Mouse (Mus musculus) erythroblast, embryonic 14.5 days (primary cell): Measurements from ENCODE around the gene Hacd2. TPM values are rescaled to one million over a fixed set of nuclear protein-coding genes. Genes with fewer than 3 reads are reported as not detected.

Experiments used
- H3K27me3 ChIP-seq: 2 replicates; pipeline ENCODE4 v1.6.1; 2012; ENCODE audit warnings: inconsistent platforms; ENCODE audit not compliant: control insufficient read depth
- H3K36me3 ChIP-seq: 2 replicates; pipeline ENCODE4 v1.6.1; 2012; ENCODE audit warnings: mild to moderate bottlenecking, inconsistent platforms; ENCODE audit not compliant: control insufficient read depth
- H3K4me1 ChIP-seq: 2 replicates; pipeline ENCODE4 v1.6.1; 2012; ENCODE audit warnings: inconsistent platforms; ENCODE audit not compliant: control insufficient read depth
- H3K4me3 ChIP-seq: replicated peaks from 2 replicates; pipeline ENCODE3; 2012; ENCODE audit warnings: moderate library complexity, mild to moderate bottlenecking, inconsistent platforms
- H3K9me3 ChIP-seq: 2 replicates; pipeline ENCODE4 v1.6.1; 2012; ENCODE audit warnings: low read length, inconsistent platforms, mixed read lengths; ENCODE audit not compliant: control insufficient read depth
- GATA1 ChIP-seq: IDR thresholded peaks from 2 replicates; pipeline ENCODE4 v1.6.1; 2012; ENCODE audit warnings: low read length, inconsistent platforms, mixed read lengths
- TAL1 ChIP-seq: IDR thresholded peaks from 3 replicates; pipeline ENCODE4 v1.6.1; 2012; ENCODE audit warnings: low read length, inconsistent platforms, mixed read lengths
- polyA plus RNA-seq: library from polyadenylated mRNA; stranded (reverse); fragments of >175 nt; gene quantifications from 2 replicates; pipeline ENCODE4 v1.2.3, GENCODE M21; 2012

Hacd2 gene
- polyA plus RNA-seq, 1 experiment = 3.0 TPM

- peaks cover 7% of the 10 kb centered on the region for H3K27me3 ChIP-seq
Observed at GRCm38 (mm10) chr16:34999986-35000385, 22.2 kb upstream of the Hacd2 start.

GRCm38 (mm10) chr16:35000923-35001560 is 21.2 kb upstream of the Hacd2 start:
- TF ChIP-seq GATA1 (no peak), TAL1 (no peak)
- peaks cover 7% of the 10 kb centered on the region for H3K27me3 ChIP-seq
- no peaks in the 10 kb centered on the region for H3K4me1 ChIP-seq
- no peak overlapping the region for H3K4me3 ChIP-seq
- H3K9me3 ChIP-seq = no peaks in the 10 kb centered on the region
- H3K36me3 ChIP-seq = no peaks in the 10 kb centered on the region

More at GRCm38 (mm10) chr16:34999986-35000385, 22.2 kb upstream of the Hacd2 start:
- Histone ChIP-seq H3K36me3 (no peaks in the 10 kb centered on the region), H3K9me3 (no peaks in the 10 kb centered on the region), H3K4me1 (no peaks in the 10 kb centered on the region), H3K4me3 (no peak overlapping the region)
- TF ChIP-seq TAL1 (no peak), GATA1 (no peak)

- Histone ChIP-seq H3K36me3 (no peaks in the 10 kb centered on the region), H3K9me3 (no peaks in the 10 kb centered on the region), H3K4me3 (no peak overlapping the region), H3K4me1 (no peaks in the 10 kb centered on the region), H3K27me3 (peaks cover 8% of the 10 kb centered on the region)
- no peak for TF ChIP-seq TAL1
- TF ChIP-seq GATA1 = no peak
Observed at GRCm38 (mm10) chr16:35004356-35004755, 17.9 kb upstream of the Hacd2 start.

- TF ChIP-seq TAL1 (no peak), GATA1 (no peak)
- Histone ChIP-seq H3K36me3 (no peaks in the 10 kb centered on the region), H3K4me3 (no peak overlapping the region), H3K9me3 (no peaks in the 10 kb centered on the region), H3K4me1 (no peaks in the 10 kb centered on the region), H3K27me3 (peaks cover 9% of the 10 kb centered on the region)
Observed at GRCm38 (mm10) chr16:35004756-35005155, 17.5 kb upstream of the Hacd2 start.

- TF ChIP-seq TAL1 = no peak
- no peak for TF ChIP-seq GATA1
- Histone ChIP-seq H3K27me3 (peaks cover 5% of the 10 kb centered on the region), H3K9me3 (no peaks in the 10 kb centered on the region), H3K4me1 (no peaks in the 10 kb centered on the region), H3K36me3 (no peaks in the 10 kb centered on the region), H3K4me3 (no peak overlapping the region)
Observed at GRCm38 (mm10) chr16:35006251-35006650, 16.0 kb upstream of the Hacd2 start.

- TF ChIP-seq GATA1 (no peak), TAL1 (no peak)
- H3K4me1 ChIP-seq = no peaks in the 10 kb centered on the region
Observed at GRCm38 (mm10) chr16:35007361-35007760, 14.9 kb upstream of the Hacd2 start.

GRCm38 (mm10) chr16:35008447-35008846 is 13.8 kb upstream of the Hacd2 start:
- TF ChIP-seq TAL1 (no peak), GATA1 (no peak)

More at GRCm38 (mm10) chr16:35007361-35007760, 14.9 kb upstream of the Hacd2 start:
- no peak overlapping the region for H3K4me3 ChIP-seq
- H3K27me3 ChIP-seq = peaks cover 3% of the 10 kb centered on the region; the same call in 1 of the 2 replicates
- H3K36me3 ChIP-seq = no peaks in the 10 kb centered on the region
- H3K9me3 ChIP-seq = no peaks in the 10 kb centered on the region

GRCm38 (mm10) chr16:35013501-35013900 is 8.7 kb upstream of the Hacd2 start:
- H3K36me3 ChIP-seq = no peaks in the 10 kb centered on the region

More at GRCm38 (mm10) chr16:35008447-35008846, 13.8 kb upstream of the Hacd2 start:
- Histone ChIP-seq H3K9me3 (no peaks in the 10 kb centered on the region), H3K4me1 (no peaks in the 10 kb centered on the region), H3K4me3 (no peak overlapping the region), H3K27me3 (peaks cover 3% of the 10 kb centered on the region; the same call in 1 of the 2 replicates), H3K36me3 (no peaks in the 10 kb centered on the region)

GRCm38 (mm10) chr16:35016491-35016890 is 5.7 kb upstream of the Hacd2 start:
- peaks cover 26% of the 10 kb centered on the region for H3K27me3 ChIP-seq
- TF ChIP-seq TAL1 (no peak), GATA1 (no peak)

More at GRCm38 (mm10) chr16:35013501-35013900, 8.7 kb upstream of the Hacd2 start:
- H3K4me1 ChIP-seq = no peaks in the 10 kb centered on the region
- peaks cover 12% of the 10 kb centered on the region; the same call in 1 of the 2 replicates for H3K27me3 ChIP-seq
- TF ChIP-seq GATA1 = no peak
- no peak for TF ChIP-seq TAL1
- no peak overlapping the region for H3K4me3 ChIP-seq
- H3K9me3 ChIP-seq = no peaks in the 10 kb centered on the region

More at GRCm38 (mm10) chr16:35016491-35016890, 5.7 kb upstream of the Hacd2 start:
- Histone ChIP-seq H3K4me3 (no peak overlapping the region), H3K4me1 (no peaks in the 10 kb centered on the region), H3K9me3 (no peaks in the 10 kb centered on the region), H3K36me3 (no peaks in the 10 kb centered on the region)
